Mouse (Mus musculus): Measurements from ENCODE around the gene Arrdc5. TPM values are rescaled to one million over a fixed set of nuclear protein-coding genes. Genes with fewer than 3 reads are reported as not detected.
"Not testable (repeated sequence)": the region's sequence is repeated elsewhere in the genome, so short reads cannot be mapped to it uniquely, and the experiment has no call there.

Gene Arrdc5
- polyA plus RNA-seq, 1 experiment, result not detected

DNA sequence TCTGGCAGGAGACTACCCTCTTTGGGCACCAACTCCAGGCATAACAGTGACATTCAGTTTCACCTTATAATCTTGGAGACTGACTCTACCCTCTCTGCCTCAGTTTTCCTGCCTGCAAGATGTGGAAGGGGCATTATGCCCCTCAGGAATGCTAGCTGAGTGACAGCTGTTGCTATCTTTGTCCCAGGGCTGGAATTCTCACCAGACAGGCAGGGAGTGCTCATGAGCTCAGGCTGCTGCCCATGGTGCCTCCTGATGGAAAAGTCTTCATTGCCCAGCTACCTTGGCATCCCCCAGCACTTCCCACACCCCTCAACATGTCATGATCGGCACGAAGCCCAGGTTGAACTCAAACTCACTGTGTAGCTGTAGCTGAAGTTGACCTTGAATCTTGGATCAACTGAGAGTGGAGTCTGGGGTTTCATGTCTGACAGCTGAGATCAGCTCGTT is 37.4 kb downstream of the Arrdc5 start:
- H3K27ac ChIP-seq (ENCODE audit: insufficient read depth, low read depth, low read length), result no peak overlapping the region
- TF ChIP-seq POLR2A (IDR thresholded peaks at IDR 0.05; ENCODE audit: low read depth, low read length) (no peak), CTCF (conservative IDR thresholded peaks at IDR 0.05; ENCODE audit: insufficient read depth, insufficient read length, low read depth, low read length) (no peak)
- peaks cover 26% of the 10 kb centered on the region for H3K4me1 ChIP-seq (ENCODE audit: control insufficient read depth, insufficient read depth, low read length)
- DNase-seq, result no peak
- no peaks in the 10 kb centered on the region for H3K27me3 ChIP-seq (replicated peaks; ENCODE audit: control insufficient read depth, insufficient read depth, low read length)
- H3K36me3 ChIP-seq (ENCODE audit: control insufficient read depth, insufficient read depth, low read length), result no peaks in the 10 kb centered on the region; the same call in 1 of the 2 replicates
- WGBS, result 68% methylated on average over 3 of the region's 3 CpGs
- no peak overlapping the region for H3K4me3 ChIP-seq (ENCODE audit: insufficient read depth, low read depth, low read length)

DNA sequence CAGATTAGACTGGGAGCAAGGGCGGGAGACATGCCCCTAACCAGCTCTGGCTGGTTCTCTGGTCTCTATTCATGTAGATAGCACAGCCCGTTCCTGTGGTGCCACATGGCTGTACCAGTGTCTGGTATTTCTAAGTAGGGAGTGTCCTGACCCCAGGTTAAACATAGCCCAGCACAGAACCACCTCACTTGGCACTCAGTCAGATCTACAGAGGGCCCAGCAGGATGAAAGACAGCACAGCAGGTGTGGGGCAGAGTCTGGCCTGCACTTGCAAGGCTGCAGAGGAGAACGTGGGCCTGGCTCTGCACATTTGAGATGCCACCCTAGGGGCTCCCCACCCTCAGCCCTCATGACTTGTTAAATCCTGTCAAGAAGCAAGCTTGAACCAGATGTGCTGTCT is 38.9 kb downstream of the Arrdc5 start:
- 29% methylated on average over 3 of the region's 3 CpGs for WGBS
- no peak overlapping the region for H3K4me3 ChIP-seq (ENCODE audit: insufficient read depth, low read depth, low read length)
- peak; percentile 72 for DNase-seq
- no peaks in the 10 kb centered on the region for H3K27me3 ChIP-seq (replicated peaks; ENCODE audit: control insufficient read depth, insufficient read depth, low read length)
- TF ChIP-seq CTCF (conservative IDR thresholded peaks at IDR 0.05; ENCODE audit: insufficient read depth, insufficient read length, low read depth, low read length) (no peak), POLR2A (IDR thresholded peaks at IDR 0.05; ENCODE audit: low read depth, low read length) (no peak)
- no peaks in the 10 kb centered on the region; the same call in 1 of the 2 replicates for H3K36me3 ChIP-seq (ENCODE audit: control insufficient read depth, insufficient read depth, low read length)
- H3K27ac ChIP-seq (ENCODE audit: insufficient read depth, low read depth, low read length), result no peak overlapping the region
- H3K4me1 ChIP-seq (ENCODE audit: control insufficient read depth, insufficient read depth, low read length), result peaks cover 26% of the 10 kb centered on the region

DNA sequence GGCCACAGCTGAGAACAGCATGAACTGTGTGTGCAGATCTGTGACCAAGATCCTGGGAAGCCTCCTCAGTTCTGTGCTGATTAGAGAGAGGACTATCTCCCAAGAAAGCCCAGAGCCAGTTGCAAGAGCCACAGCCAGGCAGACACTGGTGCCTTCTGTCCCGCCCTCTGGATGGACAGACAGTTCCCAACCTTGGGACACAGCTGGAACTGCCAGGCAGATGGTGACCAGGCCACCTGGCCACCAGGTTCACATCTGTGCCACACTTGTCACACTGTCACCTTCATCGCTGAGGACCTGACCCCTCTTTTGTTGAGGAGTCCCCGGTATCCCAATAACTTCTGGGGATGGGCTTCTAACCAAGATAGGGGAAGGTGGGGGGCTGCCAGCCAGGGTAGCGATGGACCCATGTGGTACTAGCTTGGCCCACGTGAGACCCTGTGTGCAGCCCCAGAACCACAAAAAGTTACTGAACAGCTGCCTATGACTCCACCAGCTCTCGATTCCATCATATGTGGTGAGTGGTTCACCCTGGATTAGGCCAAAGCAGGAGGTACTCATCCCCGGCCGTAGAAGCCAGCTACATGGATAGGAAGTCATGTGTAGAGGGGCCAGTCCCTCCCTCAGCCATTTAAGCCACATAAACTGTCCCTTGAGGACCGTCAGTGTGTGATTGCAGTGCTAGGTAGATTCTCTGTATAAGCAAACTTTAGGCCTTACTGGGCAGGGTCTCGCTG is 40.6 kb downstream of the Arrdc5 start:
- DNase-seq, result no peak
- H3K27ac ChIP-seq (ENCODE audit: insufficient read depth, low read depth, low read length), result no peak overlapping the region
- H3K4me3 ChIP-seq (ENCODE audit: insufficient read depth, low read depth, low read length), result no peak overlapping the region
- no peaks in the 10 kb centered on the region; the same call in 1 of the 2 replicates for H3K36me3 ChIP-seq (ENCODE audit: control insufficient read depth, insufficient read depth, low read length)
- peaks cover 26% of the 10 kb centered on the region for H3K4me1 ChIP-seq (ENCODE audit: control insufficient read depth, insufficient read depth, low read length)
- no peak for TF ChIP-seq CTCF (conservative IDR thresholded peaks at IDR 0.05; ENCODE audit: insufficient read depth, insufficient read length, low read depth, low read length)
- H3K27me3 ChIP-seq (replicated peaks; ENCODE audit: control insufficient read depth, insufficient read depth, low read length), result no peaks in the 10 kb centered on the region
- 82% methylated on average over 10 of the region's 10 CpGs for WGBS

DNA sequence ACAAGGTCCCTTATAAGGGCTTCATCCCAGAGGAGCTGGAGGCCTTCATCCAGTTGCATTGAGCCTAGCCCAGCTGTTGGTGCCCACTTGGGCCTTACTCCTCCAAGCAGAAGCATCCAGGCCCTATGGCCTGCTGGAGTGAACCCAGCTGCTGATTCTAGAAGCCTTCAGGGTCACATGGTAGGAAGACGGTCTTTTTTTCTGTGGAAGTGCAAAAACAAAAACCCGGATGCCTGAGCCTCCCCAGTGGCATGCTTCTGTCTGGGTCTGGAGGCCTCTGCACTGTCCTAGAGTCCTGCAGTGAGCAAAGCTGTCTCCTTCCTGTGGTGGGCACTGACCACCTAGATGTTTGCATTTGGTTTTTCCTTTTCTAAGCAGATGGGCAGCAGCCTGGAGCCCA is 41.3 kb downstream of the Arrdc5 start:
- H3K36me3 ChIP-seq (ENCODE audit: control insufficient read depth, insufficient read depth, low read length); DNase-seq; H3K27me3 ChIP-seq (replicated peaks; ENCODE audit: control insufficient read depth, insufficient read depth, low read length); H3K4me3 ChIP-seq (ENCODE audit: insufficient read depth, low read depth, low read length); H3K27ac ChIP-seq (ENCODE audit: insufficient read depth, low read depth, low read length): not testable (repeated sequence)
- WGBS, result 21% methylated on average over 2 of the region's 2 CpGs
- H3K4me1 ChIP-seq (ENCODE audit: control insufficient read depth, insufficient read depth, low read length), result peaks cover 26% of the 10 kb centered on the region

DNA sequence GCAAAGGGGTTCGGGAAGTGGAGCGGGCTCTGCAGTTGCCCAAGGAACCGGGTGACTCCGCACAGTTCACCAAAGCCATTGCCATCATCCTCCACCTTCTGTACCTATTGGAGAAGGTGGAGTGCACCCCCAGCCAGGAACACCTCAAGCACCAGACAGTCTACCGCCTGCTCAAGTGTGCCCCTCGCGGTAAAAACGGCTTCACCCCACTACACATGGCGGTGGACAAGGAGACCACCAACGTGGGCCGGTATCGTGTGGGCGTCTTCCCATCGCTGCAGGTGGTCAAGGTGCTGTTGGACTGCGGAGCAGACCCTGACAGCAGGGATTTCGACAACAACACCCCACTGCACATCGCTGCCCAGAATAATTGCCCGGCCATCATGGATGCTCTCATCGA is 41.8 kb downstream of the Arrdc5 start:
- not testable (repeated sequence) for H3K4me3 ChIP-seq (ENCODE audit: insufficient read depth, low read depth, low read length)

DNA sequence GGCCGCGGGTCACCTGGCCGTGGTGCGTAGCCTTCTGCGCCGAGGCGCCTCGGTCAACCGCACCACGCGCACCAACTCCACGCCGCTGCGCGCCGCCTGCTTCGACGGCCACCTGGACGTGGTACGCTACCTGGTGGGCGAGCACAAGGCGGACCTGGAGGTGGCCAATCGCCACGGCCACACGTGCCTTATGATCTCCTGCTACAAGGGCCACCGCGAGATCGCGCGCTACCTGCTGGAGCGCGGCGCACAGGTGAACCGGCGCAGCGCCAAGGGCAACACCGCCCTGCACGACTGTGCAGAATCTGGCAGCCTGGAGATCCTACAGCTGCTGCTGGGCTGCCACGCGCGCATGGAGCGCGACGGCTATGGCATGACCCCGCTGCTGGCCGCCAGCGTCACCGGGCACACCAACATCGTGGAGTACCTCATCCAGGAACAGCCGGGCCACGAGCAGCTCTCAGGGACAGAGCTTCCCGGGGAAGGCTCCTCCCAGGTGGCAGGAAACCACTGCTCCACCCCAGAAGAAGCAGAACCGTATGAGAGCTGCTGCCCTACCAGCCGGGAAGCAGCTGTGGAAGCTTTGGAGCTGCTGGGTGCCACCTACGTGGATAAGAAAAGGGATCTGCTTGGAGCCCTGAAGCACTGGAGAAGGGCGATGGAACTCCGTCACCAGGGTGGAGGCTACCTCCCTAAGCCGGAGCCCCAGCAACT is 42.7 kb downstream of the Arrdc5 start:
- Histone ChIP-seq H3K27me3 (replicated peaks; ENCODE audit: control insufficient read depth, insufficient read depth, low read length) (no peaks in the 10 kb centered on the region), H3K4me3 (ENCODE audit: insufficient read depth, low read depth, low read length) (peak overlapping the region; percentile 67), H3K4me1 (ENCODE audit: control insufficient read depth, insufficient read depth, low read length) (peaks cover 26% of the 10 kb centered on the region), H3K27ac (ENCODE audit: insufficient read depth, low read depth, low read length) (peak overlapping the region; percentile 43), H3K36me3 (ENCODE audit: control insufficient read depth, insufficient read depth, low read length) (no peaks in the 10 kb centered on the region)
- 5% methylated on average over 58 of the region's 58 CpGs for WGBS
- DNase-seq, result peak; percentile 69
- TF ChIP-seq CTCF (conservative IDR thresholded peaks at IDR 0.05; ENCODE audit: insufficient read depth, insufficient read length, low read depth, low read length) (no peak), POLR2A (IDR thresholded peaks at IDR 0.05; ENCODE audit: low read depth, low read length) (no peak)

More for the DNA sequence above, 41.8 kb downstream of the Arrdc5 start:
- H3K36me3 ChIP-seq (ENCODE audit: control insufficient read depth, insufficient read depth, low read length); DNase-seq; H3K27ac ChIP-seq (ENCODE audit: insufficient read depth, low read depth, low read length); H3K27me3 ChIP-seq (replicated peaks; ENCODE audit: control insufficient read depth, insufficient read depth, low read length): not testable (repeated sequence)
- H3K4me1 ChIP-seq (ENCODE audit: control insufficient read depth, insufficient read depth, low read length), result peaks cover 26% of the 10 kb centered on the region
- WGBS, result 89% methylated on average over 19 of the region's 19 CpGs

DNA sequence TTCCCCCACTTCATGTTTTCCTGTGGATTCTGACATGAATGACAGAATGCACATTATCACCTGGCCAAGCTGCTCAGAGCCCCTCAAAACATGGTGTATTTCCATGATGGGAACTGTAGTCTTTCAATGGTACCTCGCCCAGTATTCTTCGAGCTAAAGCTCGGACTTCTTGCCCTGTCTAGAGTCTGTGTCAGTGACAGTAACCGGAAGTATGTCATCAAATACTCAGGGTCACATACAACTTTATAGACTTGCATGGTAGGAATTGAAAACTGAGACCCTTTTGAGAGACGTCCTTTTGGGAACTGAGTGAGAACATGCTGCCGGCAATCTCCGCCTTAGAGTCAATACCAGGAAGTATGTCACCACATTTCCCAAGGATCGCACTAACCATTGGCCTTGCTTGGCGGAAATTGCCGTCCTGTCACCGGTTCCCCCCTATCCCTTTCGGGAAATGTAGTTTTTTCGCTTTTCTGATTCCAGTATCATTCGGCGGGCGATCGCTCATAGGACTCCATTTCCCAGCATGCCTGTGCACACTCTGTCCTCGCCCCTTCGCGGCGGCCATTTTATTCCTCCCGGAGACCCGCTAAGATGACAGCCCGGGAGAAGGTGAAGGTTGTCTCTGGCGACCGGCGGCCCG is 43.7 kb downstream of the Arrdc5 start, which contains the start of gene Fem1a:
TSS of gene Fem1a (plus strand) at position 572 of the 643 bp plus-strand sequence.
- peak; percentile 99 for DNase-seq
- WGBS, result under 1% methylated on average over 28 of the region's 28 CpGs
- H3K4me1 ChIP-seq (ENCODE audit: control insufficient read depth, insufficient read depth, low read length), result peaks cover 24% of the 10 kb centered on the region

More for the DNA sequence above, 43.7 kb downstream of the Arrdc5 start, which contains the start of gene Fem1a:
- Histone ChIP-seq H3K36me3 (ENCODE audit: control insufficient read depth, insufficient read depth, low read length) (no peaks in the 10 kb centered on the region), H3K27ac (ENCODE audit: insufficient read depth, low read depth, low read length) (peak within 1 kb of the TSS; percentile 94), H3K4me3 (ENCODE audit: insufficient read depth, low read depth, low read length) (peak within 1 kb of the TSS; percentile 68), H3K27me3 (replicated peaks; ENCODE audit: control insufficient read depth, insufficient read depth, low read length) (no peaks in the 10 kb centered on the region)
- TF ChIP-seq CTCF (conservative IDR thresholded peaks at IDR 0.05; ENCODE audit: insufficient read depth, insufficient read length, low read depth, low read length) (no peak), POLR2A (IDR thresholded peaks at IDR 0.05; ENCODE audit: low read depth, low read length) (peak; percentile 39)
